Mouse (Mus musculus) retina, adult 2 months (tissue): ENCODE measurements around the gene Kcnip2.
"Not testable (repeated sequence)": the region's sequence is repeated elsewhere in the genome, so short reads cannot be mapped to it uniquely, and the experiment has no call there.

Experiments
- DNase-seq: peaks from one replicate; pipeline ENCODE4 v3.0.0-alpha.2; 2012; ENCODE audit warnings: low read depth, low spot score

Gene Kcnip2

GRCm38 (mm10) chr19:45812115-45812514 is 3.7 kb downstream of the Kcnip2 start:
- DNase-seq, result no peak

GRCm38 (mm10) chr19:45811028-45811674 is 4.7 kb downstream of the Kcnip2 start:
- no peak for DNase-seq

GRCm38 (mm10) chr19:45807732-45808131 is 8.1 kb downstream of the Kcnip2 start:
- DNase-seq, result no peak

- DNase-seq, result not testable (repeated sequence)
Observed at GRCm38 (mm10) chr19:45805817-45806216, 10.0 kb downstream of the Kcnip2 start.

- DNase-seq, result no peak
Observed at GRCm38 (mm10) chr19:45804593-45805368, 11.1 kb downstream of the Kcnip2 start.

- DNase-seq, result no peak
Observed at GRCm38 (mm10) chr19:45803408-45803807, 12.5 kb downstream of the Kcnip2 start.

- DNase-seq, result no peak
Observed at GRCm38 (mm10) chr19:45802702-45803101, 13.2 kb downstream of the Kcnip2 start.

GRCm38 (mm10) chr19:45796879-45797278 is 19.0 kb downstream of the Kcnip2 start:
- no peak for DNase-seq

GRCm38 (mm10) chr19:45796061-45796556 is 19.8 kb downstream of the Kcnip2 start:
- no peak for DNase-seq

GRCm38 (mm10) chr19:45795406-45795944 is 20.4 kb downstream of the Kcnip2 start:
- DNase-seq, result no peak

GRCm38 (mm10) chr19:45794718-45795117 is 21.1 kb downstream of the Kcnip2 start:
- DNase-seq, result no peak

- no peak for DNase-seq
Observed at GRCm38 (mm10) chr19:45792404-45792803, 23.5 kb downstream of the Kcnip2 start.

- no peak for DNase-seq
Observed at GRCm38 (mm10) chr19:45789888-45790874, 25.7 kb downstream of the Kcnip2 start.

- no peak for DNase-seq
Observed at GRCm38 (mm10) chr19:45789365-45789764, 26.5 kb downstream of the Kcnip2 start.

GRCm38 (mm10) chr19:45788337-45788736 is 27.5 kb downstream of the Kcnip2 start:
- DNase-seq, result no peak

- no peak for DNase-seq
Observed at GRCm38 (mm10) chr19:45787450-45787849, 28.4 kb downstream of the Kcnip2 start.

- no peak for DNase-seq
Observed at GRCm38 (mm10) chr19:45785470-45785869, 30.4 kb downstream of the Kcnip2 start.

- no peak for DNase-seq
Observed at GRCm38 (mm10) chr19:45783933-45784576, 31.8 kb downstream of the Kcnip2 start.

GRCm38 (mm10) chr19:45783181-45783932 is 32.5 kb downstream of the Kcnip2 start, which contains the start of gene Mgea5:
Mgea5 (minus strand) TSS chr19:45783837.
- peak; percentile 99 for DNase-seq
